Mouse (Mus musculus): ENCODE results near the gene Krt42. TPM values are rescaled to one million over a fixed set of nuclear protein-coding genes. Genes with fewer than 3 reads are reported as not detected.
A peak's percentile ranks its signal among the peaks of the same experiment; 100 is the strongest.
"Not testable (repeated sequence)": the region's sequence is repeated elsewhere in the genome, so short reads cannot be mapped to it uniquely, and the experiment has no call there.

The Krt42 gene
- polyA plus RNA-seq (2015; fragmentation: Nextera tagmentation; extraction: Ambion mirVana), result 0.20 TPM in 1 of 2 replicates, not detected in the other

DNA sequence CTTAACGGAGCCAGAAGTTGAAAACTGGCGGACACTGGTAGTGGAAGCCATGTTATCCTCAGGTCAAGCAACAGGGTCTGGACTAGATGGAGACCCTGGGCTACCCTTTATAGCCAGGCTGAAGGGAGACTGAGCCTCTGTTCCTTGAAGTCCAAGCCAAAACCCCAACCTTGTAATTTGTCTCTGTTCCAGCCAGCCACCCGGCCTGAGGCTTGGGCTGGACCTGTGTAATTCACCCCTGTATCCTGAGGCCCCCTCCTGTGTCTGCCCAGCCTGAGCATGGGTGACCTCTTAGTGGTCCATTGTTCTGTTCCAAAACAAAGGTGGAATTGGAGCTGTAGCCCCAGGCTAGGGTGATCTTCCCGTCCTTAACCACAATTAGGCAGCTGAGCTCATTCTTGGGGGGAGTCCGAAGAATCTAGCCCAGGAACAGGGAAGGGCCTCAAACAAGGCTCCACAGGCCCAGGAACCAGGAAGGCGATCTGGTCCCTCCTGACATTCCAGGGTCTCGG lies at the start of gene Krt42:
Gene Krt42 (minus strand): TSS at position 51 of the 512 bp plus-strand sequence.
- Histone ChIP-seq H3K9ac (ENCODE audit: low read depth, low read length) (no peak within 1 kb of the TSS), H3K27ac (ENCODE audit: low read length) (no peak within 1 kb of the TSS), H3K4me1 (ENCODE audit: control insufficient read depth, insufficient read depth, low read length) (no peaks in the 10 kb centered on the region), H3K27me3 (ENCODE audit: control insufficient read depth, insufficient read depth, low read depth, low read length) (no peaks in the 10 kb centered on the region), H3K36me3 (ENCODE audit: control insufficient read depth, insufficient read depth, low read length) (no peaks in the 10 kb centered on the region), H3K9me3 (replicated peaks; ENCODE audit: control insufficient read depth, low read length, poor library complexity, severe bottlenecking) (no peaks in the 10 kb centered on the region), H3K4me2 (ENCODE audit: low read length) (no peak within 1 kb of the TSS), H3K4me3 (ENCODE audit: low read depth, low read length) (no peak within 1 kb of the TSS)
- ATAC-seq, result no peak
- WGBS, result 84% methylated on average over 7 of the region's 7 CpGs

- Histone ChIP-seq H3K36me3 (ENCODE audit: control insufficient read depth, insufficient read depth, low read length) (peaks cover 8% of the 10 kb centered on the region), H3K4me2 (ENCODE audit: low read length) (peak overlapping the region; percentile 56), H3K9me3 (replicated peaks; ENCODE audit: control insufficient read depth, low read length, poor library complexity, severe bottlenecking) (no peaks in the 10 kb centered on the region), H3K27me3 (ENCODE audit: control insufficient read depth, insufficient read depth, low read depth, low read length) (no peaks in the 10 kb centered on the region), H3K4me1 (ENCODE audit: control insufficient read depth, insufficient read depth, low read length) (peaks cover 10% of the 10 kb centered on the region; the same call in 1 of the 2 replicates), H3K9ac (ENCODE audit: low read depth, low read length) (no peak overlapping the region), H3K4me3 (ENCODE audit: low read depth, low read length) (peak overlapping the region; percentile 84), H3K27ac (ENCODE audit: low read length) (peak overlapping the region; percentile 99)
- ATAC-seq, result peak; percentile 12
- WGBS, result 82% methylated on average over 10 of the region's 10 CpGs
Measured at GRCm38 (mm10) chr11:100318529-100319451, 49.1 kb upstream of the Krt42 start.

- Histone ChIP-seq H3K27me3 (ENCODE audit: control insufficient read depth, insufficient read depth, low read depth, low read length) (no peaks in the 10 kb centered on the region), H3K9ac (ENCODE audit: low read depth, low read length) (no peak overlapping the region)
- 79% methylated on average over 6 of the region's 6 CpGs for WGBS
Measured at GRCm38 (mm10) chr11:100317826-100318380, 48.2 kb upstream of the Krt42 start.

DNA sequence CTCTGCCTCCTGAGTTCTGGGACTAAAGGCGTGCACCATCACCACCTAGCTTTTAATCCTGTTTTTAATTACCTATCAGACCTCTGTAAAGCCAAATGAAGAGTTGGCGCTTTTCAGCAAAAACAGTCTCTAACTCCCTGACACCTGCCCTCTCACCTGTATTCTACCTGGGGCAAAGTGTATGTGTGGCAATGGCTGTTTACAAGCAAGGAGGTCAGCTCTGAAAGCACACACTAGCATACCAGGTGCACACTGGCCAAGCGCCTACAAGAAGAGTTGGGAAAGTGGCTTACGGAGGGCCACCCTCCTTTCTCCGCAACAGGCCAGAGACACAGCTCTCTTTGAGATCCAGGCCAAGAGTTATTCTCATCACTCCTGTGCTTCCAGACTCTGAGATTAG lies 45.8 kb upstream of the Krt42 start:
- no peak for ATAC-seq
- 94% methylated on average over 5 of the region's 5 CpGs for WGBS
- H3K9me3 ChIP-seq (replicated peaks; ENCODE audit: control insufficient read depth, low read length, poor library complexity, severe bottlenecking), result no peaks in the 10 kb centered on the region
- no peak overlapping the region for H3K4me3 ChIP-seq (ENCODE audit: low read depth, low read length)
- no peak overlapping the region for H3K9ac ChIP-seq (ENCODE audit: low read depth, low read length)
- H3K27me3 ChIP-seq (ENCODE audit: control insufficient read depth, insufficient read depth, low read depth, low read length), result no peaks in the 10 kb centered on the region
- H3K36me3 ChIP-seq (ENCODE audit: control insufficient read depth, insufficient read depth, low read length), result no peaks in the 10 kb centered on the region
- peaks cover 5% of the 10 kb centered on the region; the same call in 1 of the 2 replicates for H3K4me1 ChIP-seq (ENCODE audit: control insufficient read depth, insufficient read depth, low read length)
- H3K27ac ChIP-seq (ENCODE audit: low read length), result no peak overlapping the region
- H3K4me2 ChIP-seq (ENCODE audit: low read length), result no peak overlapping the region

More at GRCm38 (mm10) chr11:100317826-100318380, 48.2 kb upstream of the Krt42 start:
- no peaks in the 10 kb centered on the region for H3K9me3 ChIP-seq (replicated peaks; ENCODE audit: control insufficient read depth, low read length, poor library complexity, severe bottlenecking)
- ATAC-seq, result no peak
- H3K4me3 ChIP-seq (ENCODE audit: low read depth, low read length), result no peak overlapping the region
- H3K27ac ChIP-seq (ENCODE audit: low read length), result no peak overlapping the region
- H3K36me3 ChIP-seq (ENCODE audit: control insufficient read depth, insufficient read depth, low read length), result peaks cover 8% of the 10 kb centered on the region
- no peak overlapping the region for H3K4me2 ChIP-seq (ENCODE audit: low read length)
- peaks cover 10% of the 10 kb centered on the region; the same call in 1 of the 2 replicates for H3K4me1 ChIP-seq (ENCODE audit: control insufficient read depth, insufficient read depth, low read length)

DNA sequence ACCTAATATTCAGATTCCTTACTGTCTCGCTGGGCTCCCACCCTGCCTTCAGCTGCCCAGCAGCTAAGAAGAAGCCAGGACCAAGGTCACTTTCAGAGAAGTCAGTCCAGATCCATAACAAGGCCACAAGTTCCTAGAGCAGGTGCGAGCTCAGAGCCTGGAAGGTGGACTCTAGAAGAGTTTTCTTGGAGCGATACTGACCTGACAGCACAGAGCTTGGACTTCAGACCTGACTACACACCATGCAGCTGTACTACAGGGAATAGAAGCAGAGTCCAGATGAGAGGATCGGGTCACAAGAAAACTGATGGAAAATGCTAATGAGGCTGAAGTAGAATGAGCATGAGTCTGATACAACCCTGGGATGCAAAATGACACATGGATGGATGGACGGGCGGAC lies 43.8 kb upstream of the Krt42 start:
- H3K27me3 ChIP-seq (ENCODE audit: control insufficient read depth, insufficient read depth, low read depth, low read length), result no peaks in the 10 kb centered on the region
- no peak for ATAC-seq
- no peaks in the 10 kb centered on the region for H3K9me3 ChIP-seq (replicated peaks; ENCODE audit: control insufficient read depth, low read length, poor library complexity, severe bottlenecking)
- H3K4me3 ChIP-seq (ENCODE audit: low read depth, low read length), result no peak overlapping the region
- 92% methylated on average over 6 of the region's 6 CpGs for WGBS
- H3K4me1 ChIP-seq (ENCODE audit: control insufficient read depth, insufficient read depth, low read length), result peaks cover 5% of the 10 kb centered on the region; the same call in 1 of the 2 replicates
- no peaks in the 10 kb centered on the region for H3K36me3 ChIP-seq (ENCODE audit: control insufficient read depth, insufficient read depth, low read length)
- no peak overlapping the region for H3K9ac ChIP-seq (ENCODE audit: low read depth, low read length)
- no peak overlapping the region for H3K4me2 ChIP-seq (ENCODE audit: low read length)
- no peak overlapping the region for H3K27ac ChIP-seq (ENCODE audit: low read length)

GRCm38 (mm10) chr11:100312096-100312679 lies 42.5 kb upstream of the Krt42 start:
- Histone ChIP-seq H3K9me3 (replicated peaks; ENCODE audit: control insufficient read depth, low read length, poor library complexity, severe bottlenecking) (no peaks in the 10 kb centered on the region), H3K9ac (ENCODE audit: low read depth, low read length) (no peak overlapping the region), H3K4me2 (ENCODE audit: low read length) (no peak overlapping the region), H3K27me3 (ENCODE audit: control insufficient read depth, insufficient read depth, low read depth, low read length) (no peaks in the 10 kb centered on the region), H3K27ac (ENCODE audit: low read length) (no peak overlapping the region), H3K4me1 (ENCODE audit: control insufficient read depth, insufficient read depth, low read length) (peaks cover 5% of the 10 kb centered on the region; the same call in 1 of the 2 replicates), H3K4me3 (ENCODE audit: low read depth, low read length) (no peak overlapping the region), H3K36me3 (ENCODE audit: control insufficient read depth, insufficient read depth, low read length) (no peaks in the 10 kb centered on the region)
- 28% methylated on average over 5 of the region's 5 CpGs for WGBS
- ATAC-seq, result no peak

- Histone ChIP-seq H3K36me3 (ENCODE audit: control insufficient read depth, insufficient read depth, low read length) (no peaks in the 10 kb centered on the region), H3K27me3 (ENCODE audit: control insufficient read depth, insufficient read depth, low read depth, low read length) (no peaks in the 10 kb centered on the region), H3K9me3 (replicated peaks; ENCODE audit: control insufficient read depth, low read length, poor library complexity, severe bottlenecking) (no peaks in the 10 kb centered on the region), H3K27ac (ENCODE audit: low read length) (no peak overlapping the region), H3K9ac (ENCODE audit: low read depth, low read length) (no peak overlapping the region), H3K4me1 (ENCODE audit: control insufficient read depth, insufficient read depth, low read length) (peaks cover 5% of the 10 kb centered on the region; the same call in 1 of the 2 replicates), H3K4me3 (ENCODE audit: low read depth, low read length) (no peak overlapping the region), H3K4me2 (ENCODE audit: low read length) (no peak overlapping the region)
- WGBS, result 67% methylated on average over 1 of the region's 1 CpGs
- ATAC-seq, result no peak
Measured at GRCm38 (mm10) chr11:100311656-100312055, 42.0 kb upstream of the Krt42 start.

DNA sequence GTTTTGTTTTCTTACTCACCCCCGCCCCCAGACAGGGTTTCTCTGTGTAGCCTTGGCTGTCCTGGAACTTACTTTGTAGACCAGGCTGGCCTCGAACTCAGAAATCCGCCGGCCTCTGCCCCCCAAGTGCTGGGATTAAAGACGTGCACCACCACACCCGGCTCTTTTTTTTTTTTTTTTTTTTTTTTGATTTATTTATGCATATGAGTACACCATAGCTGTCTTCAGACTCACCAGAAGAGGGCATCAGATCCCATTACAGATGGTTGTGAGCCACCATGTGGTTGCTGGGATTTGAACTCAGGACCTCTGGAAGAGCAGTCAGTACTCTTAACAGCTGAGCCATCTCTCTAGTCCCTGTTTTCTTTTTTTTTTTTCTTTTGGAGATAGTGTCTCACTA lies 39.0 kb upstream of the Krt42 start:
- not testable (repeated sequence) for H3K4me1 ChIP-seq (ENCODE audit: control insufficient read depth, insufficient read depth, low read length); H3K36me3 ChIP-seq (ENCODE audit: control insufficient read depth, insufficient read depth, low read length); H3K27me3 ChIP-seq (ENCODE audit: control insufficient read depth, insufficient read depth, low read depth, low read length); H3K27ac ChIP-seq (ENCODE audit: low read length); H3K9me3 ChIP-seq (replicated peaks; ENCODE audit: control insufficient read depth, low read length, poor library complexity, severe bottlenecking); H3K4me3 ChIP-seq (ENCODE audit: low read depth, low read length); H3K9ac ChIP-seq (ENCODE audit: low read depth, low read length); ATAC-seq; H3K4me2 ChIP-seq (ENCODE audit: low read length)
- WGBS, result 92% methylated on average over 4 of the region's 6 CpGs

Data from midbrain, embryonic 16.5 days (tissue).